Mouse (Mus musculus) lung, postnatal 10 days (tissue): Measurements from ENCODE around the gene Olfr1098.

Source experiments
- DNase-seq: peaks from one replicate; pipeline ENCODE4 v3.0.0; 2021

The Olfr1098 gene

GRCm38 (mm10) chr2:86924445-86924844, at the start of gene Olfr1098:
Olfr1098 (minus strand) TSS chr2:86924545.
- DNase-seq: no peak

- DNase-seq: no peak
Measured at GRCm38 (mm10) chr2:86960593-86960992, 36.2 kb upstream of the Olfr1098 start, which contains the start of gene Olfr1099. Olfr1099 (minus strand) TSS chr2:86960693.

GRCm38 (mm10) chr2:86926557-86926956, 2.2 kb upstream of the Olfr1098 start:
- no peak for DNase-seq

- DNase-seq: no peak
Measured at GRCm38 (mm10) chr2:86905647-86906046, 18.7 kb downstream of the Olfr1098 start.

GRCm38 (mm10) chr2:86892116-86892515, 32.2 kb downstream of the Olfr1098 start, which contains the start of gene Olfr1097:
Olfr1097 (minus strand) TSS chr2:86892216.
- no peak for DNase-seq

GRCm38 (mm10) chr2:86874702-86875101, 49.6 kb downstream of the Olfr1098 start, which contains the start of gene Gm13723:
Gm13723 (minus strand) TSS chr2:86874802.
- DNase-seq: no peak
